Mouse (Mus musculus) CH12.LX (cell line): ENCODE results near the gene Ppp1r16b. TPM values are rescaled to one million over a fixed set of nuclear protein-coding genes. Genes with fewer than 3 reads are reported as not detected.

ENCODE experiments used
- DNase-seq: peaks from one replicate; pipeline ENCODE4 v3.0.0-alpha.2; 2013; ENCODE audit errors: extremely low read depth
- H3K27ac ChIP-seq: 2 replicates; pipeline ENCODE4 v1.5.1; 2012; ENCODE audit warnings: low read depth, mild to moderate bottlenecking, control low read depth, moderate library complexity; ENCODE audit not compliant: insufficient read depth
- H3K27me3 ChIP-seq: replicated peaks from 2 replicates; pipeline ENCODE3; 2012; ENCODE audit warnings: inconsistent platforms
- H3K36me3 ChIP-seq, 2 experiments: replicated peaks in 1 of 2; 2 replicates each; pipeline versions ENCODE3 to v1.6.1; 2012; ENCODE audit warnings: inconsistent platforms in 1 of 2, low read length in 1 of 2, mild to moderate bottlenecking in 1 of 2, mixed read lengths in 1 of 2, moderate library complexity in 1 of 2; ENCODE audit not compliant: control insufficient read depth in 1 of 2, insufficient read depth in 1 of 2
- H3K4me1 ChIP-seq, 2 experiments: 2 replicates each; pipeline ENCODE4 v1.6.1; 2012; ENCODE audit warnings: inconsistent platforms in 1 of 2, moderate library complexity in 1 of 2; ENCODE audit not compliant: insufficient read depth in 2 of 2, control insufficient read depth in 1 of 2
- H3K4me2 ChIP-seq: 2 replicates; pipeline ENCODE4 v1.6.1; 2012; ENCODE audit warnings: low read depth, mild to moderate bottlenecking, control low read depth; ENCODE audit not compliant: poor library complexity, insufficient read depth, severe bottlenecking
- H3K4me3 ChIP-seq, 3 experiments: fragments of 150-350 bp in 1 of 3; sonication (generic) in 1 of 3; replicated peaks in 1 of 3; 2 replicates each; pipeline versions ENCODE3 to v1.5.1; 2011 to 2012; ENCODE audit warnings: low read depth in 2 of 3, low read length in 2 of 3, mild to moderate bottlenecking in 2 of 3, moderate library complexity in 2 of 3, control low read depth in 1 of 3, improper control_type of control experiment in 1 of 3, inconsistent platforms in 1 of 3, mixed read lengths in 1 of 3; ENCODE audit not compliant: poor library complexity in 1 of 3
- H3K79me2 ChIP-seq: replicated peaks from 2 replicates; pipeline ENCODE4 v1.6.1; 2012; ENCODE audit warnings: mild to moderate bottlenecking, moderate library complexity; ENCODE audit not compliant: control insufficient read depth, poor library complexity, insufficient read depth, severe bottlenecking; ENCODE audit errors: extremely low read depth
- H3K9ac ChIP-seq: 2 replicates; pipeline ENCODE4 v1.6.1; 2012; ENCODE audit warnings: low read depth, mild to moderate bottlenecking, control low read depth, moderate library complexity; ENCODE audit not compliant: insufficient read depth
- H3K9me3 ChIP-seq: replicated peaks from 2 replicates; pipeline ENCODE3; 2012; ENCODE audit warnings: low read length, inconsistent platforms, mixed read lengths
- BHLHE40 ChIP-seq: IDR thresholded peaks from 2 replicates; pipeline ENCODE4 v1.6.1; 2011; ENCODE audit warnings: mild to moderate bottlenecking, low read depth, low read length, improper control_type of control experiment
- CHD1 ChIP-seq: IDR thresholded peaks from 2 replicates; pipeline ENCODE4 v1.6.1; 2012; ENCODE audit warnings: low read depth, low read length, improper control_type of control experiment, inconsistent platforms
- CHD2 ChIP-seq: IDR thresholded peaks from 2 replicates; pipeline ENCODE4 v1.6.1; 2011; ENCODE audit warnings: low read length, improper control_type of control experiment
- CTCF ChIP-seq, 2 experiments: IDR thresholded peaks in 1 of 2; conservative IDR thresholded peaks in 1 of 2; 2 replicates each; pipeline ENCODE4 v1.5.1; 2011 to 2012; ENCODE audit warnings: low read depth in 2 of 2, low read length in 2 of 2, improper control_type of control experiment in 1 of 2, inconsistent platforms in 1 of 2, mild to moderate bottlenecking in 1 of 2, moderate library complexity in 1 of 2
- ETS1 ChIP-seq: conservative IDR thresholded peaks from 2 replicates; pipeline ENCODE4 v1.6.1; 2012; ENCODE audit warnings: low read depth, mild to moderate bottlenecking, inconsistent platforms, low read length, improper control_type of control experiment, moderate library complexity
- IRF4 ChIP-seq: IDR thresholded peaks from 2 replicates; pipeline ENCODE4 v1.6.1; 2014; ENCODE audit warnings: low read depth, mild to moderate bottlenecking, inconsistent platforms, low read length, improper control_type of control experiment
- MAZ ChIP-seq: IDR thresholded peaks from 2 replicates; pipeline ENCODE4 v1.6.1; 2012; ENCODE audit warnings: low read depth, mild to moderate bottlenecking, inconsistent platforms, low read length, improper control_type of control experiment, moderate library complexity
- MEF2A ChIP-seq: IDR thresholded peaks from 2 replicates; pipeline ENCODE4 v1.6.1; 2014; ENCODE audit warnings: low read depth, mild to moderate bottlenecking, inconsistent platforms, low read length, improper control_type of control experiment, borderline replicate concordance
- MXI1 ChIP-seq: IDR thresholded peaks from 2 replicates; pipeline ENCODE4 v1.6.1; 2011; ENCODE audit warnings: mild to moderate bottlenecking, low read depth, low read length, improper control_type of control experiment
- MYC ChIP-seq: IDR thresholded peaks from 2 replicates; pipeline ENCODE4 v1.6.1; 2011; ENCODE audit warnings: low read depth, mild to moderate bottlenecking, improper control_type of control experiment, low read length
- NRF1 ChIP-seq: IDR thresholded peaks from 2 replicates; pipeline ENCODE4 v1.6.1; 2014; ENCODE audit warnings: low read depth, mild to moderate bottlenecking, inconsistent platforms, low read length, improper control_type of control experiment, moderate library complexity
- POLR2A ChIP-seq: IDR thresholded peaks from 2 replicates; pipeline ENCODE4 v1.6.1; 2011; ENCODE audit warnings: low read depth, mild to moderate bottlenecking, improper control_type of control experiment, low read length
- RAD21 ChIP-seq: IDR thresholded peaks from 2 replicates; pipeline ENCODE4 v1.6.1; 2011; ENCODE audit warnings: low read depth, mild to moderate bottlenecking, low read length, improper control_type of control experiment, moderate library complexity
- TCF12 ChIP-seq: IDR thresholded peaks from 2 replicates; pipeline ENCODE4 v1.6.1; 2014; ENCODE audit warnings: low read depth, mild to moderate bottlenecking, inconsistent platforms, low read length, improper control_type of control experiment
- USF2 ChIP-seq: conservative IDR thresholded peaks from 2 replicates; pipeline ENCODE4 v1.6.1; 2011; ENCODE audit warnings: low read depth, low read length, improper control_type of control experiment
- dilution Hi-C: fragments of 300-500 bp; cut with MboI; formaldehyde crosslinking; loops from 2 replicates; pipeline ENCODE4 v1.14.3; 2020; ENCODE audit warnings: low sequenced_read_pairs; ENCODE audit not compliant: extremely low pct_unique_long_range_greater_than_20kb, extremely low pct_ligation_motif_present
- in situ Hi-C: fragments of 300-500 bp; cut with MboI; formaldehyde crosslinking; loops from 3 replicates; pipeline ENCODE4 v1.14.3; 2019; ENCODE audit warnings: low sequenced_read_pairs, low pct_ligation_motif_present, low pct_unique_long_range_greater_than_20kb, mixed read lengths
- polyA plus RNA-seq: library from polyadenylated mRNA; unstranded; fragments of >175 nt; gene quantifications from 2 replicates; pipeline ENCODE4 v1.2.1, GENCODE M21; 2012; ENCODE audit warnings: low read depth; ENCODE audit not compliant: insufficient read length
- total RNA-seq, 2 experiments: library from RNA; depleted of rRNA; stranded (reverse); fragments of 300-350 nt in 1 of 2; fragments of >200 nt in 1 of 2; gene quantifications; 2 replicates each; pipeline ENCODE4 v1.2.3; 2012 to 2014

Ppp1r16b gene
- total and polyA plus RNA-seq, 3 experiments = 37.7 to 55.7 (median 52.0) TPM

DNA sequence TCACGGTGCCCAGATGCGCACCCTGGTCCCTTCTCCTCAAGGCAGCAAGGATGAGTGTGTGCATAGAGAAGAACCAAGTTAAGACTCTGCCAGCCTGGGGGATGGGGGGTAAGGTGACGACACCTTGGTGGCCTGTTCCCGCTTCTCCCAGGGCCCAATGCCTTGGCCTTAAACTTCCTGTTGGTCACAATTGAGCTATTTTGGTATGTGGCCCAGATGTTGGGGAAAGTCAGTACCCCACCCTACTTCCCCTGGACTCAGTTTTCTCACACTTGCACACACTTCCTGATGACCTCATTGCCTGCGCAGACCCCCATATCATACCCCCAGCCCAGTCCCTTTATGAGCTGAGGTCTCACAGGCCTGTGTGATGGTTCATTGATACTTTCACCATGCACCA, 23.9 kb downstream of the Ppp1r16b start:
- DNase-seq = no peak
- H3K9ac ChIP-seq = peak overlapping the region; percentile 13; the same call in 1 of the 2 replicates
- H3K4me2 ChIP-seq = 0 out of 2 replicates have a peak overlapping the region, but pooled peaks have one; percentile 58
- H3K79me2 ChIP-seq = peaks cover 99% of the 10 kb centered on the region
- peak overlapping the region; percentile 87 for H3K27ac ChIP-seq
- H3K27me3 ChIP-seq = no peaks in the 10 kb centered on the region
- H3K4me1 ChIP-seq = peaks cover 58 to 93% of the 10 kb centered on the region in 2 experiments
- dilution Hi-C loops = no loop called here
- TF ChIP-seq CHD2 (no peak), MEF2A (peak; percentile 59; the same call in 1 of the 2 replicates), RAD21 (no peak), POLR2A (no peak), MYC (no peak), ETS1 (peak; percentile 57), NRF1 (0 out of 2 replicates have a peak, but pooled peaks have one; percentile 1), MXI1 (no peak)
- no peaks in the 10 kb centered on the region for H3K9me3 ChIP-seq
- H3K4me3 ChIP-seq = peak overlapping the region in 1 of 3 experiments; percentile 1
- in situ Hi-C loops = no loop called here
- H3K36me3 ChIP-seq = peaks cover 21 to 83% of the 10 kb centered on the region in 2 experiments

DNA sequence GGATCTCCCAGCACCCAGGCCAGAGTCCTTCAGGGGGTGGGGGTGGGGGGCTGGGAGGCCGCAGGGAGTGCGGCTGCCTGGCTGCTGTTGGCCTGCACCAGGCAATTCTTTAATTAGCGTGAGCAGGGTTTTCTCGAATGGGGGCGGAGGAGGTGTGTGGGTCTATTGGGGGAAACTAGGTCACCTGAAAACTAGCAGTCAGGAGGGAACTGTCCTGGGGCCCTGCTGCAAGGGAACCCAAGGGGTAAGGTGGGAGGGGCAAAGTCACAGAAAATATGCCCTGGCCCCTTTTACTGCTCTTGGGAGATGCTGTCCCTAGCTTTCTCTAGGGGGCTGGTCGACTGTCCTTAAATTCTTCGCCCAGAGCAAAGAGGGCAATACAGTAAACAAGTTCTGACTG, 24.4 kb downstream of the Ppp1r16b start:
- peak overlapping the region; percentile 58 for H3K4me2 ChIP-seq
- no peaks in the 10 kb centered on the region for H3K27me3 ChIP-seq
- H3K9ac ChIP-seq = peak overlapping the region; percentile 13; the same call in 1 of the 2 replicates
- peak overlapping the region in 1 of 3 experiments; percentile 29 for H3K4me3 ChIP-seq
- no peaks in the 10 kb centered on the region for H3K9me3 ChIP-seq
- peaks cover 26 to 82% of the 10 kb centered on the region in 2 experiments for H3K36me3 ChIP-seq
- H3K79me2 ChIP-seq = peaks cover 99% of the 10 kb centered on the region
- DNase-seq = no peak
- peaks cover 52 to 91% of the 10 kb centered on the region in 2 experiments for H3K4me1 ChIP-seq
- dilution Hi-C loops (no loop called here), in situ Hi-C loops (no loop called here)
- peak overlapping the region; percentile 87 for H3K27ac ChIP-seq
- TF ChIP-seq MAZ (no peak), RAD21 (no peak), CHD1 (no peak), MXI1 (no peak), IRF4 (no peak), USF2 (no peak), CTCF (conservative IDR thresholded peaks at IDR 0.05 in 1 of 2, IDR thresholded peaks at IDR 0.05 in 1 of 2; ENCODE audit: low read depth in 2 of 2, low read length in 2 of 2) (no peak), BHLHE40 (peak; percentile 47), TCF12 (no peak)
